Mouse (Mus musculus): Measurements from ENCODE around the gene Ppp3cb.
"Not testable (repeated sequence)": the region's sequence is repeated elsewhere in the genome, so short reads cannot be mapped to it uniquely, and the experiment has no call there.

The Ppp3cb gene

DNA sequence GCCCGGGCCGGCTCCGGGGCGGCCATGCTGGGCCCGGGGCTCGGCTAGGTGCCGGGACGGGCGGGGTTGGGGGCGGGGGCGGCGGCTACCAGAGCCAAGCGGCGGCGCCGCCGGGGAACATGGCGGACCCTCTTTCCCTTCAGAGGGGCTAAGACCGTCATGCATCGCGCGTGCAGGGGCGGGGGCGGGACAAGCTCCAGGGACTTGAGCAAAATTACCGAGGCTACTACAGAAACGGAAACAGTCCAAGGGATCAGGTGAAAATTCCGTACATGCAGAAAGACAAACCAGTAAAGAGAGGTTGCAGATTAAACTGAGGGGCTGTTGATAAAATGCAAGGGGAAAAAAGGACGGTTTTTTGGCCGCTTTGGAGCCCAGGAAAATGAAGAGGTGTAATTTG lies at the start of gene Ppp3cb:
Ppp3cb (minus strand) TSS at position 159 of the 400 bp plus-strand sequence.
- peak; percentile 90 to 92 for DNase-seq

DNA sequence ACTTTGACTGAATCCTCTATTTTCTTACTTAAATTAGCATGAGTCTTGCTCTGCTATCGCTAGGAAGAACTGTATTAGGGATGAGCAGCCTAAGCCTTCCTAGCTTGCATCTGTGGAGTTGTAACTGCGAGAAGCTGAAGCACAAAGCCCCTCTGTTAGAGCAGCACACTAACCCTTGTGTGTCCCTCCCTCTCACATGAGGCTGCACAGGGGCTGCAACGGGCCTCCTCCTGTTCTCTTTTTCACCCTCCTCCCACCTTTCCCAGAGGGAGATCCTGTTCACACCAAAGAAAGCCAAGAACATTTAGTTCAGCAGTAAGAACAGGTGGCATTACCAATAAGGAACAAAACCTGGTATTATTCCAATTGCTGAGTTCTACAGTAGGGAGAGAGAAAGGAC lies 49.4 kb upstream of the Ppp3cb start:
- DNase-seq: peak; percentile 18 to 23

DNA sequence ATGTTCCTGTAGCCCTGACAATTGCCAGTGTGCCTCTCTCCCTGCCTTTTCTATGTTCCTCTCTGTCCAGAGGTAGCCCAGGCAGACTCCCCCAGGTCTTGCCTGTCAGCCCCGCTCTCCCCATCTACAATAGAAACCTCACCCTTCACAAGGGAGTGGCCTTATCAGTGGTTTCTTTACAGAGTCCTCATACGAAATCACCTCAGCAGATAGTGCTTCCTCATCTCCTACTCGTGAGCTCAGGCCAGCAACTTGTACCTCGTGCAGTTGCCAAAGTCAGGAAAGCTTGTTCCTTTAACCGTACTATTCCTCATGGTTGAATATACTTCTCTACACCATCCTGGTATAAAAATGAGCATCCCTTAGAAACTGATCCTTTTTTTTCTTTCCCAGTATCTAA lies 41.1 kb upstream of the Ppp3cb start:
- no peak for DNase-seq

DNA sequence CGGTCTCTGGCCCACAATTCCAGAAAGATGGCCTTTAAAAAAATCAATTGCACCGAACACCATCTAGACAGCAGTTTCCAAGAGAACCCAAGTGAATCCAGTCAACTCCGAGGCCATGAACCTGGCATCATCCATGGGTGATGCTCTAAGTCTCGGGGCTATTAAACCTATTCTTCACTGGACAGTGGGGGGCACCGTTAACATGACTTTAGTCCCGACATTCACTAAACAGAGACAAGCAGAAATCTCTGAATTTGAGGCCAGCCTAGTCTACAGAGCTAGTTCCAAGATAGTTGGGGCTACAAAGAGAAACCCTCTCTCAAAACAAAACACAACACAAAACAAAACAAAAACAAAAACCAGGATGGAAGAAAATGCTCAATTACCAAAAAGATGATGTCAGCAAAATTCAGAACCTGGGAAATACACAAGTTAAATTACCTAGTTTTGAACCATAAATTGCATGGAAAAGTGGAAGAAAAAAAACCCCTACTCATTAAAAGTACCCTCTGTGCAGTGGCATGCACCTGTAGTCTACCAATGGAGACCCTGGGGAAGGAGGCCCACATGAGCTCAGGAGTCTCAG lies 32.5 kb upstream of the Ppp3cb start:
- DNase-seq: peak; percentile 5

DNA sequence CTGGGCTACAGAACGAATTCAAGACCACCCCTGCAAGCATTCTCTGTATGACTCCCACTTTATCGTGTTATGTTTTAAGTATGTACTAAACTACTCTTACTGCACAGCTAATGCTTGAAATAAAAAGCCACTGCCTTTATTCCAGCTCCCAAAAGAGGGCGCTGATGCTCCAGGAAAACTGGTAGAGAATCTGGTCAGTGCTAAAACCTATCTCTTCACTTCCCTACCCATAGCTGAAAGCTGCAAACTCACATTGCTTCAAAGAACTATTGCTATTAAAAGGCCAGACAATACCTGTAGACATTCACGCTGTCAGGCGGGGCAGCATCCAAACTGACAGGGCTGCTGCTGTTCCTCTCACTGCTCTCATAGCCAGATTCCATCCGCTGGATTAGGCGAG lies 29.8 kb upstream of the Ppp3cb start:
- DNase-seq: peak; percentile 85

DNA sequence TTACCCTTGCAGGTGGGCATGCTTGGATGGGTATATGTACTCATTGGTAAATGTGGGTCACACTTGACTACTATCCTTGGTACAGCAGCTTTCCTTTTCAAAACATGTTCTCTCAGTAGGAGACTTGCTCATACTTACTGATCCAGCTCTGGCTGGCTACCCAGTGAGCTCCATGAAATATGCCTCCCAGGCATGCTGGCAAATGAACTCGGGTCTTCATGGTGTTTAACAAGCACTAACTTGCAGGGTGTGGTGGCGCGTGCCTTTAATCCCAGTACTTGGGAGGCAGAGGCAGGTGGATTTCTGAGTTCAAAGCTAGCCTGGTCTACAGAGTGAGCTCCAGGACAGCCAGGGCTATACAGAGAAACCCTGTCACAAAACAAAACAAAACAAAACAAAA lies 26.8 kb upstream of the Ppp3cb start:
- DNase-seq: not testable (repeated sequence)

DNA sequence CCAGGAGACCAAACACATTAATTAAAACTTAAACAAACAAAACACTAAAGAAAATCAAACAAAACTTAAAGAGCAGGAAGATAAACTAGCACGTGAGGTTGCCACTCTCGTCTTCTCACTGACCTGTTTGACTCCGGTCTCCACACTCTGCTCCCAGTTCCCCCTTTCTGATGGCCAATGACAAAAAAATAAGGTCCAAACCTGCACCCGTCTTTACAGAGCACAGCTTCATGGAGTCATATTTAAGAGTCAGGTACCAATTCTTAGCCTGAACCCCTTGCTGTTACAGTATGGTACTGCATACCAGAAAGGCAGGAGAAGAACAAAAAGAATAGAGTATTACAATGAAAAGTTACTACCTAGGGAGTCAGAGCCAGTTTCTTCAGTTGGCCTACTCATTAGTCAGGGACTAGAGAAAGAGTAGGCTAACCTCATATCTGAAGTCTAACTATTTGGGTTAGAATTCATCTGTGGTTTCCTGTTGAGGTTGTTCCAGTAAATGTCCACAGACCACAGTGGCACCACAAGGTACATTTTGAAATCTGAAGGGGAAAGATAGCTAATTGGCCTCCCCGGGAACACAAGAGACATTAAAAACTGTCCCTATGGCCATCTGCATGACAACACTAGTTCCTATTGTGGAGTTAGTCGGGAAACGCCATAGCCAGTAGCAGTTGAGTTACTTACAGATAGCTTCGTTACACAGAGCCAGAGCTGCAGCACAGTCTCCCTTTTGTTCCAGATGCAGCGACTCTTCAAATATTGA lies 19.1 kb upstream of the Ppp3cb start:
- no peak for DNase-seq

DNA sequence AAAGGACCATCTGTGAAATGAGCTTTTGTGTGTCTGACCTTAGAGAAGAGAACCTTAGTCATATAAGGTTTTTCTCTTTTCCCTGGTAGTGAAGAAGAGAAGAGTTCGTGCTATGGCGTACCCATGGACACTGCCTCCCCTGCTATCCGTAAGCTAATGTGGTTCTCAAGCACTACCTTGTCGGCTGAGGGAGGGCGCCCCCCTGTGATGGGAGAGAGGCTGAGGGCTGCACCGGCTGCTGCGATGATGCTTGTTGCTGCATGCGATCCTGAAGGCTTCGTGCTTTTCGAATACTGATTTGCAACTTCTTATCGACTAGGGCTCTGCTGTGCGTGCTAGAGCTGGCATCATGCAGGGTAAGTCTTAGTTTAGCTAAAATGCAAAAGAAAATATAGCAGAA lies 18.3 kb upstream of the Ppp3cb start:
- DNase-seq: peak; percentile 10 to 34

DNA sequence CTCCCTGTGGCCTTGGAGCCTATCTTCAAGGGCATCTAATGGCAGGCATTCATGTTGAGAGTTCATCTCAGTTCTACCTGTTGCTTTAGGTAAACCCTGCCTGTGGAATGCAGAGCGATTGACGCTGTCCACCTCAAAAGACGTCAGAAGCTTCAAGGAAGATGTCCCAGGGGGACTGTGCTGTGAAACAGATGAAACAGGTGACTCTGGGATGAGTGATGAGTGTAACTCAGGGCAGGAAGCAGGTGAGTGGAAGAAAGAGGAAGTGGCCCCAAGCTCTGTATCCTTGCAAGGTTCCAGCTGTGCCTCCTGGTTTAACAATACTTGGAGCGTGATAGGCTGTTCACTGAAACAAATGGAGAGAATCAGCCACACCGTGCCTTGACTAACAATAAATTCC lies 15.5 kb upstream of the Ppp3cb start:
- DNase-seq: no peak

DNA sequence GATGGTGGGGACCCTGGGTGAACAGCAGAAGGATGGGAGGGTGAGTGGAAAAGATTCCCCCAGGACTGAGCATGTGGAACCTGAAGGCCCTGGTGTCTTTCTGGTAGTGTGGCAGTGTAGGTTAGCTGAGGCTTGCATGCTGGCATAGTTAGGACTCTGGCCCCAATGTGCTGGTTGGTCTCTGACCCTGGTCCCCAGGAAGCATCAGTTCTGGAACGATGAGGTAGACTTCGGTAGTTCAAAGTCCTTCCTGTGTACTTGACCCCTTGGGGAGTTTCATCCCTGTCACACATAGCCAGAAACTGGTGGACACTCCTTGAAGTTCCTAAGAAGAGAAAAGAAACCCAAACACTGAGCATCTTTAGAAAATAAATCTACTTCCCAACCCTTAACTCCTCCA lies 3.8 kb upstream of the Ppp3cb start:
- DNase-seq: no peak

DNA sequence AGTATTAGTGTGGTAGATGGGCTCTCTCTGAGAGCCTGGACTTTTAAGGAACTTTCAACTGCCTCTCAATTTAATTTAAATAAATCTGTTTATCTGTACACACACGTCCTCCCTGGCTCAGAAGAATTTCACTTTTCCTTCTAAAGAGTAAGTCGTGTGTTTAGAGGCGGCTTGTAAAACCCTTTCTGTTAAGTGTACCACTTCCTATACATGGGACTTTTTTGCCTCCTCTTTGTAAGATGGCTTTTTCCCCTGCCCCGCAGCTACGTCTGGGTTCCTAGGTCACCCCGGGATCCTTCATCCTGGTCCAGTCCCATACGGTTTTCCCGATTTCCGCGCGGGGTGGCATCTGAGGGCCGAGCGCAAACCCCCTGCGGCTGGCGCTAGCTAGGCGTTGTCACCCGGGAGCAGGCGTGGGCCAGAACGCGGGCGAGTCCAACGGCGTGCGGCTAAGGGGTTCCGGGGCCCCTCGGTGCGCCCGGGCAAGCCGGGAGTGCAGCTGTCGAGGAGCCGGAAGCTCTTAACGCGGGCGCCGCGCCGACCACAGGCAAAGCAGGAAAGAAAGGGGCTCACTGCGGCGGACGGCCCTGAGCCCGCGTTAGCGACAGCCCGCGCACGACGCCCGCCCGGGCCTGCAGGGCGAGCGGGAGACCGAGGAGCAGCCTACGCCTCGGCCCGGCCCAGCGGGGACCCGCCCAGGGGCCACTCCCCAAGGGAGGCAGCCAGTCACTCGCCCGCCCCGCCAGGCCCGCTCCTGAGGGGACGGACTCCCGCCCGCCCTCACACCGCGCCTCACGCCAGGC lies 643 bp downstream of the Ppp3cb start:
- peak; percentile 81 to 87 for DNase-seq

DNA sequence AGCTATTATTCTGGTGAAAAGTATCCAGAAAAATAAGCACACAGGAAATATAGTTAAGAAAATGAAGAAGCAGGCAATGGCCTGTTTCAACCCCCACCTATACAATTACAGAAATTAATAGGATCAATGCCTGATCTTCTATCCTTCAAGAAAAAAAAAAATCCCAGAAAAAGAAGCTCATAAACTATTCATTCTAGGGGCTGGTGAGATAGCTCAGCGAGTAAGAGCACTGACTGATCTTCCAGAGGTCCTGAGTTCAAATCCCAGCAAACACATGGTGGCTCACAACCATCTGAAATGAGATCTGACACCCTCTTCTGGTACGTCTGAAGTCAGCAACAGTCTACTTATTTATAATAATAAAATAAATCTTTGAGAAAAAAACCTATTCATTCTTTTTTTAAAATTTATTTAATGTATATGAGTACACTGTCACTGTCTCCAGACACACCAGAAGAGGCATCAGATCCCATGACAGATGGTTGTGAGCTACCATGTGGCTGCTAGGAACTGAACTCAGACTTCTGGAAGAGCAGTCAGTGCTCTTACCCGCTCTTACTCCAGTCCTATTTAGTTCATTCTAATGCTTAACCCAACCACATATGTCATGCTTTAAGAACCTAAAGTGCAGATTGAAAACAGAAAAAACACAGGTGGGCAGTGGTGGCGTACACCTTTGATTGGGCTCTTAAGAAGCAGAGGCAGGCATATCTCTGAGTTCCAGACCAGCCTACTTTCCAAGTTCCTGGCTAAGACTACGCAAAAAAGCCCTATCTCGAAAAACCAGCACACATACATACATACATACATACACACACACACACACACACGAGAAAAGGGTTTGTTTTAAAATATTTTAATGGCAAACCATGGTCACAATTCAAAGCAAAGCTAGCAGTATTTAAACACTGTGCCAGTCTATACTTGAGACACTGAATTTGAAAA lies 1.6 kb downstream of the Ppp3cb start:
- no peak for DNase-seq

DNA sequence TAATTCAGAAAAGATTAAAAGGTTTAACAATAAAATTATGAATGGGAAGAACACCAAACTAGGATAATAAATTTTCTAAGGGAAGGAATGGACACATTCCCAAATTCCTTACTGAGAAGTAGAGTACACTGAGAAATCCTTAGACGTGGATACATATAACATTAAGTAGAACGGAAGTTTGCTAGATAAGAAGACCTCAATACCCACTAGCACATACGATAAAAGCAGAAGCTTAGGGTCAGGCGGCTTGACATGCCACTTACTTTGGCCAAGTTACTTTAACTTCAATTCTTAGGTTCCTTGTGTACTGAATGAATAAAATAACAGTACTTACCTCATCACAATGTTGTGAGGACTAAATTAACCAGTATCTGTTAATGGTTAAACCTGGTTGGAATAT lies 16.7 kb downstream of the Ppp3cb start:
- no peak for DNase-seq

DNA sequence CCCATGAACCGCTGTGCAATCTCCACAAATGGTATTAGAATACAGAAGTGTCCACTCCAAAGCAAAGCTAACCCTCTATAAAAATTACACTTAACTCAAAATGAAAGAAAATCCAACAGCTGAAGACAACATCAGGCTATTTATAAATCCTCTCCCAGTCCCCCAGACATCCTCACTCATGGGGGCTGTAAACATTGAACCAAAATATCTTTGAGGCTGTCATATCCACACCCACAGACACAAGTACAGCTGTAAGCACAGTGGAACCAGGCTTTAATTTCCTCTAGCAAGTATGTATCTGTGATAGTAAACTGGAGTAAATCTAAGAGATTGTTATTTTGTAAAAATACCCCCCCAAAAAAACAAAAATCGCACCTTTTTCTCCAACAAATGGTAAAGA lies 26.2 kb downstream of the Ppp3cb start:
- DNase-seq: no peak

DNA sequence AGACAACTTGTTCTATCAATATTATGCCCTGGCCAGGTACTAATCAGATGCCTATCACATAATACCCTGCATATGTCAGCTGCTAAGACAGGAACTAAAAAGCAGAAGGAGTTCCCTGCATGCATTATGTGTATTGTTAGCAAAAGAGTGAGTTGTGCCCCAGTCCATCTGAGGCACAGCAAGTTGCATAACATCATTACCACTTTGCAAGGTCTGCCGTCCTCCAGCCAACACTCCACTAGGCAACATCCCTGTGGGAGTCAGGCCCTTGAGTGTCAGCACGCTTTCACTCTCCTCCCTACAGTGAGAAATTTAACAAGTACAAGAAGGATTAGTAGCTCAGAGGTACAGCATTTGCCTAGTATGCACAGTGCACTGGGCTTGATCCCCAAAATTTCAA lies 37.9 kb downstream of the Ppp3cb start:
- no peak for DNase-seq

DNA sequence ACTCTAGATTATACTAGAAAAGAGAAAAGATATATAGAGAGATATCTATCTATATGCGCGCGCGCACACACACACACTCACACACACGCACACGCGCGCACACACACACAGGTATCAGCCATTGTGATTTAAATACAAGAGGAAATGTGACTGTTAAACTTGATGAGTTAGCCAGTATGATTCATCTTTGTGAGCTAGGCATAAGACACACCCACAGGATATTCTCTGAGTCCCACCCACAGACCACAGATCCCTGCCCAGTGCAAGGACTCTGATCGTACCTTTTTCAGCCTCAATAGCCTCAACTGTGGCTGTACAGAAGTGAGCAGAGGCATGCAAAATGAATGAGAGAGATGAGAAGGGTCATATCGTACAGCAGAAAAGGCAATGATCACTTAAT lies 43.4 kb downstream of the Ppp3cb start:
- DNase-seq: no peak

DNA sequence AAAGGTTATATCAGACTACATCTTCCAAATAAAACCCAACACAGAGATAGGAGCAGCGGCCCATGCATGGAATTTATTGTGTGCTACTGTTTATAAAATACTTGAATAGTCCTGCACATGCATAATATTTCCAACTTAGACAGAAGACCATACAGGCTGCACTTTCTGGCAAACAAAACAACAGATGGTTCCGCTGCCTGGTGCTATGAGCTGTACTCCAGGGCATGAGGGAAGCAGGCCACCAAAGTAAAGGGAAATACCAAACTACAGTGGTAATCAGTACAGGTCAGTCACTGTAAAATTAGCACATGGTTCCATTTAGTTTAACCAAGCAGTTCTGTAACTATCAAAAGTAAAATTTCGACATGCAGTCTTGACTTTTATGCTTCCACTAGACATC lies 46.4 kb downstream of the Ppp3cb start:
- DNase-seq: no peak

DNA sequence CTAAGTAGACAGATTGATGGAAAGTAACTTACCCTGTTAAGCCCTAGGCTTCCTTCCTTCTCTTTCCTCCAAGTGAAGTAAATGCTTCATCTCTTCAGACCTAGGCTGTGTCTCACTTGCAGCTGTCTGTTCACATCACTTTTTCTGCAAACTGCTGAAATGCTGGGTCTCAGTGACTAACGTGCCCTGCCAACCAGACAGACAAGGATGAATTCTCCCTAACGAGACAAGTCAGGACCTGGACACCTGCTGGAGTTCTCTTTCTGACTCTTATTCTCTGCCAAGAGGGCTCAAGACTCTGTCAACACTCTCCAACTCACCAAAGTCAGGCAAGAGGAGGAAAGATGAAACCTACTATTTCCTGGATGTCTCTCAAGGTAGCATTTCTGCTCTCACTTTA lies 49.8 kb downstream of the Ppp3cb start, which contains the start of gene Mss51:
Mss51 (minus strand) TSS at position 299 of the 400 bp plus-strand sequence.
- no peak for DNase-seq

DNA sequence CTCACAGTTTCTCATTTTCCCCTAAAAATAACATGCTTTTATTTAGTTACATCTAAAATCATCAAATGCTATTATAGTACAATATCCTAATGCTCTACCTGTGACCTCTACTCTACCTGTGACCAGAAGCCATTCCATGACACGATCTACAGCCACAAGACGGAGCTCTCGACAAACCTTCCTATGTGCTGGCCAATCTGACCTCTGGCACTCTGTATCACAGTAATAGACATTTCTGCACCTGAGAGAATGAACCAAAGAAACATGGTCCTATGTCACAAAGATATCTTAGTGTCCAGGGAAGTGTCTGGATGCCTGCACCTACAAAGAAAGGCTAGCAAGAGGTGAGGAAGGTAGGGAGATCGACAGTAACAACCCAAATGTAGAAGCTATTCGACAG lies 60.3 kb downstream of the Ppp3cb start:
- DNase-seq: no peak

DNA sequence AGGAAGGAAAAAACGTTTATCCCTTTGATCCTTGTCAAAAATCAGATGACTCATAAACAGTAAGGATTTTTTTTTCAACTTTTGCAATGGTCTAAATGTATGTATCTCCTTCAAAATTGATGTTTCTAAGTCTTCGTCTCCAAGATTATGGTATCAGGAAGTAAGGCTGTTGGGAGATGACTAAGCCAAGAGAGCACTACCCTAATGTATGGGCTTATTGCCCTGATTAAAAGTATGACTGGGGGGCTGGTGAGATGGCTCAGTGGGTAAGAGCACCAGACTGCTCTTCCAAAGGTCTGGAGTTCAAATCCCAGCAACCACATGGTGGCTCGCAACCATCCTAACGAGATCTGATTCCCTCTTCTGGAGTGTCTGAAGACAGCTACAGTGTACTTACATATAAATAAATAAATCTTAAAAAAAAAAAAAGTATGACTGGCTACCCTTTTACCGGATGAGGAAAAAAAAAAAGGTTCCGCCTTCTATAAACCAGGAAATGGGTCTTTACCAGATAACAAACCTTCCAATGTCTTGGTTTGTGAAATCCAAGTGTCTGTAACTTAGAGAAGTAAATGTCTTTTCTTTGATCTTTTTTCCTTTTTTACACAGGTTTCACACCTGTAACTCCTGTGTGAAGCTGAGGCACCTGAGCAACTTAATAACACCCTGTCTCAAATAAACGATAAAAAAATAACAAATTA lies 64.2 kb downstream of the Ppp3cb start:
- DNase-seq: no peak

DNA sequence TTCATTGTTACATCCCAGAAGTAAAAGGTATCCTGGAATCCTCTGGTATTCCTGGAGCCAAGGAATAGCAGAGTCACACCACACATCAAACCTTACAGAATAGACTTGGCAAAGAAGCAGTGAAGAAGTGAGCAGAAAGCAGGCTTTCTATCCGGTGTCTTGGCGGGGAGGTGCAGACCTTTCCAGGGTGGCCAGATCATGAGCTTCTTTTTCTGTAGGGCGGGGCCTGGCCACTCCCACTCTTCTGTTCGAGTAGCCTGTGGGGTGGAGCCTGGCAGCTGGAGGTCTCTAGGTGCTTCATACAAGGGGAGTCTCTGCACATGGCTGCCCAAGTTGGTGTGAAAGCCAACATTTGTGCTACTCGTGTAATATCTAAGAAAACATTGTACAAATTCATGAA lies 65.2 kb downstream of the Ppp3cb start:
- DNase-seq: peak; percentile 11 to 22

DNA sequence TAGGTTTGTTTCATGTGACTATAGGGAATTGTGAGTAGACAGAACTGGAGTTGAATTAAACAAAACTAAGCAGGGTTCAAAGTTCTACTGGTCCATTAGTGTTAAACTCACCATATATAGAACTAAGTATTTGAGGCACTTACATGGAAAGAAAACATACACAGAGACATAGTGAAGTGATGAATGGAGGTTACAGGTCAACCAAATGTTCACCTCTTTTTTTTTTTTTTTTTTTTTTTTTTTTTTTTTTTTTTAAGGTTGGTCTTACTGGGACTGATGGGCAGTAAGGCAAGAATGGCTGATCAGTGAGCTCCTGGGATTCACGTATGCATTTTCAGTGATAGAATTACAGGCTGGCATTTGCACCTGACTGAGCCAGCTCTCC lies 66.2 kb downstream of the Ppp3cb start:
- no peak for DNase-seq

Measured in cerebellum, postnatal 10 days (tissue).